Mouse (Mus musculus) megakaryocyte, embryonic 14.5 days (primary cell): Measurements from ENCODE around the gene Rora. TPM values are rescaled to one million over a fixed set of nuclear protein-coding genes. Genes with fewer than 3 reads are reported as not detected.
A peak's percentile ranks its signal among the peaks of the same experiment; 100 is the strongest.

ENCODE experiments used
- H3K27me3 ChIP-seq: replicated peaks from 2 replicates; pipeline ENCODE3; 2012; ENCODE audit warnings: inconsistent platforms
- H3K36me3 ChIP-seq: replicated peaks from 2 replicates; pipeline ENCODE3; 2012; ENCODE audit warnings: low read length, inconsistent platforms, mixed read lengths
- H3K4me1 ChIP-seq: 2 replicates; pipeline ENCODE4 v1.6.1; 2012; ENCODE audit warnings: inconsistent platforms
- H3K4me3 ChIP-seq: replicated peaks from 2 replicates; pipeline ENCODE3; 2012; ENCODE audit warnings: moderate library complexity, mild to moderate bottlenecking, inconsistent platforms
- H3K9me3 ChIP-seq: 2 replicates; pipeline ENCODE4 v1.6.1; 2012; ENCODE audit warnings: inconsistent platforms
- FLI1 ChIP-seq: IDR thresholded peaks from 2 replicates; pipeline ENCODE4 v1.6.1; 2012; ENCODE audit warnings: low read length, inconsistent platforms, mixed read lengths
- GATA1 ChIP-seq: IDR thresholded peaks from 3 replicates; pipeline ENCODE4 v1.6.1; 2012; ENCODE audit warnings: mixed read lengths, low read length, inconsistent platforms, borderline replicate concordance
- polyA plus RNA-seq: library from polyadenylated mRNA; stranded (reverse); fragments of >175 nt; gene quantifications from 2 replicates; pipeline ENCODE4 v1.2.3, GENCODE M21; 2012; ENCODE audit warnings: low replicate concordance; ENCODE audit not compliant: insufficient read depth

The Rora gene
- polyA plus RNA-seq = 2.5 TPM in 1 of 2 replicates, not detected in the other

DNA sequence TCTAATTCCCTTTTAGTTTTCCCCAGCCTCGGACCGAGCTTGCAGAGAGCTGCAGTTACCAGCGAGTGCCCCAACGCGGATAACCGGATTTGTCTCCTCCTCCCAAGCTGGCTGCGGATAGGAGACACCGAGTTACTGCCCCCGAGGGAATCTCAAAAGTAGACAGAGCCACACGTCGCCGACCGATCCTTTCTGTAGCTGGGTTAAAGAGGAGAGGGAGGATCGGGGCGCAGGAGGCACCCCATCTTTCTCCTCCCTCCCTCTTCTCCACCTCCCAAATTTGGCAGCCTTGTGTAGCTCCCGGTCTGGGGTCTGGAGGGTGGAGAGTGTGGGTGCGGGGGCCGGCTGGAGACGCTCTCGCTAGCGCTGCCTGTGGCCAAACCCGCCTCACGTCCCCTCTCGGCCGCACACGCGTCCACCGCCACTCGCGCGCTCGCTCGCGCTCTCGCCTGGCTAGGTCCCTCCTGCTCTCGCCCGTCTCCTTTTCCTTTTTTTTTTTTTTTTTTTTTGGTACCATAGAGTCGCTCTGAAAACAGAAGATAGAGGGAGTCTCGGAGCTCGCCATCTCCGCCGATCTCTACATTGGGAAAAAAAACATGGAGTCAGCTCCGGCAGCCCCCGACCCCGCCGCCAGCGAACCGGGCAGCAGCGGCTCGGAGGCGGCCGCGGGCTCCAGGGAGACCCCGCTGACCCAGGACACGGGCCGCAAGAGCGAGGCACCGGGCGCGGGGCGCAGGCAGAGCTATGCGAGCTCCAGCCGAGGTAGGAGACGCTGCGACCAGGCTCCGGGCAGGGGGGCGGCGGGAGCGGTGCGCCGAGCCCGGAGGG lies at the start of gene Rora:
Gene Rora (plus strand): TSS at position 576 of the 828 bp plus-strand sequence.
- H3K27me3 ChIP-seq = peaks cover 52% of the 10 kb centered on the region
- no peaks in the 10 kb centered on the region for H3K9me3 ChIP-seq
- no peak for TF ChIP-seq GATA1
- no peak for TF ChIP-seq FLI1
- H3K4me1 ChIP-seq = peaks cover 21% of the 10 kb centered on the region
- peak within 1 kb of the TSS; percentile 85 for H3K4me3 ChIP-seq
- no peaks in the 10 kb centered on the region for H3K36me3 ChIP-seq

DNA sequence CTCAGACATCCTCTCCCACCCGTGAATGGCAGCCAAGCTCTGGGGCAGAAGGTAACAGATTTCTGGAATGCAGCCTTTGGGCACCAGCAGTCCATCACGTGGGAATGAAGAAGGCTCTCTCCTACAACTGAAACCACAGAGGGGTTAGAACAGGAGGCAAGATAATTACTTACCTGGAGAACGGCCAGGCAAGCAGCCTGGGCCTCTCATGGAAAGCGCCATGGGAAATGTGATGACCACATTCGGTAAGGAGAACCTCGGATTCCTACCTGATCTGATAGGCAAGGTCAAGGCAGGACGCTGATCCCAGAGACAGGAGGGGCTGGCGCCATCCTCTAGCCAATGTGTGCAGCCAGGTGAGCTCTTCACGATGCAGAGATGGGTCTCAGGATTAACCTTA lies 39.6 kb upstream of the Rora start:
- Histone ChIP-seq H3K36me3 (no peaks in the 10 kb centered on the region), H3K27me3 (no peaks in the 10 kb centered on the region), H3K4me1 (no peaks in the 10 kb centered on the region), H3K9me3 (0 out of 2 replicates have a peak, but pooled peaks cover 7% of the 10 kb centered on the region), H3K4me3 (no peak overlapping the region)
- TF ChIP-seq FLI1 (no peak), GATA1 (no peak)

DNA sequence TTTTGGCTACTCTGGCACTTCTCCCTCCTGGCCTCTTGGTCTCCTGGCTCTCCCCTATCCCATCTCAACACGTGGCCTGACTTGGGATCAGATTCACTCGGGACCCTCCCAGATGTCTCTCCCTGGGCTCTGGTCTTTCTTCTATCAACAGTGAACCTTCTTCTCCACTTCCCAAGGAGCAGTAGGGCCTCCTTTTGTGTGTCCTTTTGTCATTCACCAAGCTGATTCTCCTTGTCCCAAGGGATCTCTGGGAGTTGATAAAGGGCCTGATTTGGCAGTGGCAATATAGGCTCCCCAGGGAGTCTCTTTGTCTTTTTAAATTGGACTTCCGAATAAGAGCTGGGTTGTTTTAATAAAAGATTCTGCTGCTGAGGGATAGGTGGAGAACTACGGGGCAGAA lies 36.5 kb upstream of the Rora start:
- Histone ChIP-seq H3K27me3 (no peaks in the 10 kb centered on the region), H3K9me3 (0 out of 2 replicates have a peak, but pooled peaks cover 13% of the 10 kb centered on the region), H3K4me1 (no peaks in the 10 kb centered on the region), H3K36me3 (no peaks in the 10 kb centered on the region), H3K4me3 (no peak overlapping the region)
- TF ChIP-seq GATA1 = no peak
- TF ChIP-seq FLI1 = no peak

DNA sequence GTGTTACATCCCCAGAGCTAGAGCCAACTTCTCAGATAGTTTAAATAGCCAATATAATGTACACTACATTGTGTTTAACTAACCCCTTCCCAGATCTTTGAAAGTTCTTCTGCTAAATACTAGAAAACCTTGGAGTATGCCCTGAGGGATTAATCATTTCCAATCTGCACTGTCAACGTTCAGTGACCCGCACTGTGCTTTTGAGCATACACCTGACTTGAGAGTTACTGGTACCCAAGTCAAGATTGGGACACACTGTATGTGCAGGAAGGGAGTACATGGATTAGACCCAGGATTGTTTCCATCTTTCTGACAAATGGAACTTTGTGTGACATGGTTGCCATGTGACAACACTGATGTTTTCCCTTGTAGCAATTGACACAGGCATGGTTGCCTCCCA lies 33.5 kb upstream of the Rora start:
- 0 out of 2 replicates have a peak, but pooled peaks cover 9% of the 10 kb centered on the region for H3K9me3 ChIP-seq
- TF ChIP-seq GATA1 = no peak
- TF ChIP-seq FLI1 = no peak
- H3K27me3 ChIP-seq = no peaks in the 10 kb centered on the region
- no peaks in the 10 kb centered on the region for H3K4me1 ChIP-seq
- no peak overlapping the region for H3K4me3 ChIP-seq
- H3K36me3 ChIP-seq = no peaks in the 10 kb centered on the region

DNA sequence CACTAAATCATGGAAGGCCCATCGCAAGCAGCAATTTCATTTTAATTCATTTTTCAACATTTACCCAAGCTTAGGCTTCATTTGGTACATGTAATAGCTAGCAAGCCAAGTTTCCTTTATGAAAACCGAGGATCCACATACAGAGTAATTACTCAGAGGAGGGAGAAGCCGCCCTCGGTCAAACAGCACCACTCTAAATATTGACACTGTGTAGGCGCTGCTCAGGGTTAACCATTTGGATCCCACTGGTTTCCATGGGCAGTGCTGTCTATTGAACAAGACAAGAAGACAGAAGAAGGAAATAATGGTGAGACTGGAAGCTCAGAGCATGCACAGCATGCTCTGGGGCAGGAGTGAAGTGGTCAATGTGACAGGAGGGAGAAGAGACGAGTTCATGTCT lies 33.1 kb upstream of the Rora start:
- H3K36me3 ChIP-seq = no peaks in the 10 kb centered on the region
- TF ChIP-seq FLI1 (no peak), GATA1 (no peak)
- H3K4me1 ChIP-seq = no peaks in the 10 kb centered on the region
- H3K9me3 ChIP-seq = 0 out of 2 replicates have a peak, but pooled peaks cover 9% of the 10 kb centered on the region
- H3K27me3 ChIP-seq = no peaks in the 10 kb centered on the region
- no peak overlapping the region for H3K4me3 ChIP-seq

DNA sequence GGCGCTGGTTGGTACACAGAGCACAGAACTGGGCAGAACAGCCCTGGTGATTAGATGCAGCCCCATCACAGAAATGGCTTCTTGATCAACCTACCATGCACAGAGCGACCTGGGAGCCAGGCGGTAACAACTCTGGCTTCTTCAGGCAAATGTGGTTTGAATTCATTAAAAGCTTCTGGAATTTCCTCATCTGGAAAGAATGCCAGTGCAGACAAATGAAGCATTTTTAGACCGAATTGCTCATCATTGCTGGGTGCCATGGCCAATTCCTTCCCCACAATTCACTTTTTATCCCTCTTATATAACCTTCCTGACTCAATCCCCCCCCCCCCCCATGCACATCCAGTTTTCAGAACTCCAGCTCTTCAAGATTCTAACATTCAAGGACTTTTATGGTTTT lies 28.6 kb upstream of the Rora start:
- no peak for TF ChIP-seq GATA1
- no peak for TF ChIP-seq FLI1
- H3K36me3 ChIP-seq = no peaks in the 10 kb centered on the region
- H3K4me3 ChIP-seq = no peak overlapping the region
- H3K4me1 ChIP-seq = no peaks in the 10 kb centered on the region
- no peaks in the 10 kb centered on the region for H3K9me3 ChIP-seq
- no peaks in the 10 kb centered on the region for H3K27me3 ChIP-seq

DNA sequence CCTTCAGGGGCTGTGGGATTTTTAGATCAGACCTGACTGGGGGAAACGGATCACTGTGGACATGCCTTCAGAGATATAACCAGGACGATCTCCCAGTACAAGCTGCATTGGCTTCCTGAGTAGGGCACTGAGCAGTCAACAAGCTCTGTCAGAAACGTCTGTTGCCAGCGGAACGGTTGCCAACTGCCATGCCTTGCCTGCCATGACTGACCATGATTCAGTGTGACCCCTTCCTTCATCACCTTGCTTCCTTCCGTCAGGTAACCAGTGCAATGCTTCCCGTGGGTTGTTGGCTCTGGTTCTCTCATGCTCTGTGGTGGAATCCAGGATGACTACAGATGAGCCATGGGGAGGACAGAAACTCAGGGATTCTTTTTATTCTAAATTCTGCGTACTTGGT lies 16.3 kb upstream of the Rora start:
- Histone ChIP-seq H3K36me3 (no peaks in the 10 kb centered on the region), H3K9me3 (0 out of 2 replicates have a peak, but pooled peaks cover 3% of the 10 kb centered on the region), H3K4me1 (no peaks in the 10 kb centered on the region), H3K27me3 (no peaks in the 10 kb centered on the region), H3K4me3 (no peak overlapping the region)
- no peak for TF ChIP-seq FLI1
- no peak for TF ChIP-seq GATA1

DNA sequence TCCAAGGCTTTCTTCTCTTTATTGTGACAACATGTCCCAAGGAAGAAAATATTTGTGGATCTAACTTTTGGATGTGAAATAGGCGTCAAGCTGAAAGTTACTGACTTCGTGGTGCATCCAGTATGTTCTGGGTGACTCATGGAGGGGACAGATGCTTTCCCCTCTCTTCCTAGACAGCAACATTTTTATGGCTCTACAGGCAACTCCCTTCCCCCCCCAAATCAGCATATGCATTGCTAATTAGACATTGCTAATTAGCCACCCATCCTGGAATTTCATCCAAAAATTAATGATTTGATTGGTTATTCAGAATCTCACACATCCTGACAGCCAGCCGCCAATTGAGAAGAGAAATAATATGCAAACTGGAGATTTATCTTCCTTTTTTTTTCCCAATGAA lies 12.5 kb upstream of the Rora start:
- Histone ChIP-seq H3K4me3 (no peak overlapping the region), H3K9me3 (0 out of 2 replicates have a peak, but pooled peaks cover 3% of the 10 kb centered on the region), H3K27me3 (no peaks in the 10 kb centered on the region), H3K4me1 (no peaks in the 10 kb centered on the region), H3K36me3 (no peaks in the 10 kb centered on the region)
- TF ChIP-seq GATA1 = no peak
- TF ChIP-seq FLI1 = no peak

DNA sequence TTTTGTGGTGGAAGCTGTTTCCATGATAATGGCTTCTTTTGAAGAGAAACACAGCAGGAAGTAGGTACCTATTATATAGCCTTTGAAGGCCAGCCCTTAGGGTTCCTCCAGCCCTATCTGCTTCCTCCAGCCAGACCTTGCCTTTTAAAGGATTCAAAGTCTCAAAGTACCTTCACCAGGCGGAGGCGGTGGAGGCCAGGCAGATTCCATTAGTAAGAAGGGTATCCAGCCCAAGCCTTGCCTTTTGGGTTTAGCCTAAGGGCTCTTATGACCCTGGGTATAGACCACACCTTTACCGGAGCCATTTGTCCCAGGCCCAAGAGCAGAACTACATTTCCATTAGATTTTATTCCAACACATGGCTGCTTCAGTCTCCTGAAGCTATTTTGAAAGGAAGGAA lies 5.5 kb upstream of the Rora start:
- no peak overlapping the region for H3K4me3 ChIP-seq
- TF ChIP-seq GATA1 (no peak), FLI1 (no peak)
- H3K9me3 ChIP-seq = no peaks in the 10 kb centered on the region
- peaks cover 11% of the 10 kb centered on the region for H3K27me3 ChIP-seq
- no peaks in the 10 kb centered on the region for H3K36me3 ChIP-seq
- H3K4me1 ChIP-seq = peaks cover under 1% of the 10 kb centered on the region; the same call in 1 of the 2 replicates

DNA sequence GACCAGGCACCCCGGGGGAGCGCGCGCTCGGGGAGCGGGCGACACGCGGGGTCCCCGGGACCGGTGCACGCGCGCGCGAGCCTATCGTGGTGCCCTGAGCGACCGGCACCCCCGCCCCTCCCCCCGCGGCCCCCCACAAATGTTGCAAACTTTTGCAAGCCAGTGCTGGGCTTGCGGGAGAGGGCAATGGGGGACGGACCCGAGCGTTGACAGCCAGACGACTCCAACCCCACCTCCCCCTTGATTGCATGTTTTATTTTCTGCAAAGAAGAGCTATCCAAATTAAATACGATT lies 400 bp downstream of the Rora start:
- H3K4me3 ChIP-seq = peak overlapping the region; percentile 85
- no peaks in the 10 kb centered on the region for H3K36me3 ChIP-seq
- no peak for TF ChIP-seq FLI1
- peaks cover 21% of the 10 kb centered on the region for H3K4me1 ChIP-seq
- H3K27me3 ChIP-seq = peaks cover 52% of the 10 kb centered on the region
- no peaks in the 10 kb centered on the region for H3K9me3 ChIP-seq
